Mouse (Mus musculus): ENCODE results near the gene Tmem220. TPM values are rescaled to one million over a fixed set of nuclear protein-coding genes. Genes with fewer than 3 reads are reported as not detected.

Gene Tmem220
- polyA plus RNA-seq, 1 experiment = 0.65 TPM

DNA sequence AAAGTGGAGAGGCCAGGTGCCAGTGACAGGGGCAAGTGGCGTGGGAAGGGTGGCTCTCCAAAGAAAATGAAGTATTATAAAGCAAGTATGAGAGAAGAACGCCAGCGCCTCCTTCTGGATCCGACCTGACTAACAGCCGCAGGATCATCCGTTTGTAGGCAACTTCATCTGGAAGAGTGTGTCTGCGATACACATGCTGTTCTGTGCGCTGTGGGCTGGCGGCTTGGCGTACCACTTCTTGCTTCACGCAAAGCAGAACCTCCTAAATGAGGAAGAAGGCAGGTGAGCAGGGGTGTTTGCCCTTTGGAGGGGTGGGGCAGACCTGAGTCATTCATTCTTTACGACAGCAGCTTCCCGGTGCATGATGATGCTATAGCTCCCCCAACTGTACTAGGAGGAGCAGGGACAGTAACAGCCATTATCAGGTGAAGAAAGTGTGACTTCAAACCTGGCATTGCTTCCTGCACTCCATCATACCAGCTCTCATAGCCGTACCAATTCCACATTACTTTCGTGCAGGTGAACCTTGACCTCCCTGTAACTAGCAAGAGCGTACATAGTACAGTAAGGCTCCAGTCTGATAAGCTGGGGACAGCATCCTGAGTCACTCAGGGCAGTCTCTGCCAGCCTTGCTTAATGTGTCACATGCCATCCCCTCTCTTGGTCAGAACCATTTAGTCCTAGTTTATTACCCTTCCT is 6.1 kb downstream of the Tmem220 start:
- DNase-seq (ENCODE audit: low read depth in 1 of 2, low spot score in 2 of 2) = no peak
- H3K27me3 ChIP-seq (ENCODE audit: control insufficient read depth, insufficient read depth, low read length) = no peaks in the 10 kb centered on the region
- 51% methylated on average over 16 of the region's 16 CpGs for WGBS
- H3K4me1 ChIP-seq (ENCODE audit: control insufficient read depth, insufficient read depth, insufficient read length) = no peaks in the 10 kb centered on the region
- H3K27ac ChIP-seq (ENCODE audit: insufficient read depth, low read length) = no peak overlapping the region
- H3K4me3 ChIP-seq (ENCODE audit: extremely low read depth, insufficient read depth, insufficient read length) = no peak overlapping the region
- H3K36me3 ChIP-seq (ENCODE audit: control insufficient read depth, insufficient read depth, low read length) = no peaks in the 10 kb centered on the region
- TF ChIP-seq POLR2A (IDR thresholded peaks at IDR 0.05; ENCODE audit: low read depth, low read length) (no peak), CTCF (IDR thresholded peaks at IDR 0.05; ENCODE audit: extremely low read depth, insufficient read depth, insufficient read length, insufficient replicate concordance) (no peak)

DNA sequence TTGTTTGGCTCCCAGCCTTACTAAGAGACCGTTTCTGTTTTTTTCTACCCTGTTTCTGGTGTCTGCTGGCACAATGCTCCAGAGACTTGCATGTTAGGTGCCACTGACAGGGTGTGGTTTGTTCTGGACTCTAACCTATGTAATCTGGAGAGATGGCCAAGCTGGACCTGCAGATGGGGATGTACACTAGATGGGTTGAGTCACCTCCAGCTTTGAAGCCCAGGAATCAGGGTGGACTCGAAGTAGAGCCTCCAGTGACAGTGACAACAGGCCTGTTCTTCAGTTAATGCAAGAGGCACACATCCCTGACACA is 6.6 kb downstream of the Tmem220 start:
- H3K27ac ChIP-seq (ENCODE audit: insufficient read depth, low read length) = no peak overlapping the region
- 65% methylated on average over 2 of the region's 2 CpGs for WGBS

GRCm38 (mm10) chr11:67034775-67035485 is 10.0 kb downstream of the Tmem220 start:
- H3K4me3 ChIP-seq (ENCODE audit: extremely low read depth, insufficient read depth, insufficient read length) = no peak overlapping the region
- peaks cover 5% of the 10 kb centered on the region; the same call in 1 of the 2 replicates for H3K36me3 ChIP-seq (ENCODE audit: control insufficient read depth, insufficient read depth, low read length)
- H3K27me3 ChIP-seq (ENCODE audit: control insufficient read depth, insufficient read depth, low read length) = no peaks in the 10 kb centered on the region
- no peak for DNase-seq (ENCODE audit: low read depth in 1 of 2, low spot score in 2 of 2)
- WGBS = 80% methylated on average over 4 of the region's 4 CpGs
- H3K27ac ChIP-seq (ENCODE audit: insufficient read depth, low read length) = no peak overlapping the region
- no peaks in the 10 kb centered on the region for H3K4me1 ChIP-seq (ENCODE audit: control insufficient read depth, insufficient read depth, insufficient read length)
- no peak for TF ChIP-seq CTCF (IDR thresholded peaks at IDR 0.05; ENCODE audit: extremely low read depth, insufficient read depth, insufficient read length, insufficient replicate concordance)
- no peak for TF ChIP-seq POLR2A (IDR thresholded peaks at IDR 0.05; ENCODE audit: low read depth, low read length)

More for the DNA sequence above, 6.6 kb downstream of the Tmem220 start:
- Histone ChIP-seq H3K4me3 (ENCODE audit: extremely low read depth, insufficient read depth, insufficient read length) (no peak overlapping the region), H3K27me3 (ENCODE audit: control insufficient read depth, insufficient read depth, low read length) (no peaks in the 10 kb centered on the region), H3K4me1 (ENCODE audit: control insufficient read depth, insufficient read depth, insufficient read length) (no peaks in the 10 kb centered on the region), H3K36me3 (ENCODE audit: control insufficient read depth, insufficient read depth, low read length) (no peaks in the 10 kb centered on the region)
- DNase-seq (ENCODE audit: low read depth in 1 of 2, low spot score in 2 of 2) = no peak
- no peak for TF ChIP-seq CTCF (IDR thresholded peaks at IDR 0.05; ENCODE audit: extremely low read depth, insufficient read depth, insufficient read length, insufficient replicate concordance)
- TF ChIP-seq POLR2A (IDR thresholded peaks at IDR 0.05; ENCODE audit: low read depth, low read length) = no peak

DNA sequence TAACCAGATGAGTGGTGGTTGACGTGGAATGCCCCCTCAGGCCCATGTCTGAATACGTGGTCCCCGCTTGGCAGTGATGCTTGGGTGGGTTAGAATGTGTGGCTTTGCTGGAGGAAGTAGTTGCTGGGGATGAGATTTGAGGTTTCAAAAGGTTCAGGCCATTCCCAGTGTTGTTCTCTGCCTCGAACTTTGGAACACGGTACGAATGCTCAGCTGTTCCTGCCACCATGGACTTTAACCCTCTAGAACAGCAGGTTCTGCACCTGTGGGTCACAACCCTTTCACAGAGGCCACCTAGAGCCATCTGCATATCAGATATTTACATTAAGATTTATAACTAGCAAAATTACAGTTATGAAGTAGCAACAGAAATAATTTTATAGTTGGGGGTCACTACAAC is 11.3 kb downstream of the Tmem220 start:
- DNase-seq (ENCODE audit: low read depth in 1 of 2, low spot score in 2 of 2) = no peak
- TF ChIP-seq POLR2A (IDR thresholded peaks at IDR 0.05; ENCODE audit: low read depth, low read length) = no peak
- TF ChIP-seq CTCF (IDR thresholded peaks at IDR 0.05; ENCODE audit: extremely low read depth, insufficient read depth, insufficient read length, insufficient replicate concordance) = no peak
- peaks cover 9% of the 10 kb centered on the region for H3K36me3 ChIP-seq (ENCODE audit: control insufficient read depth, insufficient read depth, low read length)
- WGBS = 89% methylated on average over 6 of the region's 6 CpGs
- H3K27me3 ChIP-seq (ENCODE audit: control insufficient read depth, insufficient read depth, low read length) = no peaks in the 10 kb centered on the region
- no peaks in the 10 kb centered on the region for H3K4me1 ChIP-seq (ENCODE audit: control insufficient read depth, insufficient read depth, insufficient read length)
- no peak overlapping the region for H3K4me3 ChIP-seq (ENCODE audit: extremely low read depth, insufficient read depth, insufficient read length)
- H3K27ac ChIP-seq (ENCODE audit: insufficient read depth, low read length) = no peak overlapping the region

DNA sequence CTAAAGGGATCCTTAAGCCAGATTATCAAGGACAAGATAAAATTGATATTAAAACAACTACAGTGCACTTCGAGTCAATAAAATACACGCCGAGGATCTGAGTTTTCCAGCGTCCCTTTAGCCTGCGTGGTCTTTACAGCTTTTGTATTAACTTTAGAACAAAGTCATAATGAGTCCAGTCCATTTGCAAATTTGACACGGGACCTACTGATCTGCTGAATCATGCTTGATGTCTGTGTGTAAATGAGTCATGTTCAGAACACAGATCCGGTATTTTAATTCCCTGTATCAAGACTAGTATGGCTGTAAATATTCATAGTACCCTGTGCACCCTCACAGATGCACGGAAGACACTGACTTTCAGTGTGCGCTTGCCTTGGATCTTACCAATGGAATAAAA is 11.9 kb downstream of the Tmem220 start:
- Histone ChIP-seq H3K4me1 (ENCODE audit: control insufficient read depth, insufficient read depth, insufficient read length) (no peaks in the 10 kb centered on the region), H3K27me3 (ENCODE audit: control insufficient read depth, insufficient read depth, low read length) (no peaks in the 10 kb centered on the region), H3K36me3 (ENCODE audit: control insufficient read depth, insufficient read depth, low read length) (peaks cover 13% of the 10 kb centered on the region), H3K4me3 (ENCODE audit: extremely low read depth, insufficient read depth, insufficient read length) (no peak overlapping the region), H3K27ac (ENCODE audit: insufficient read depth, low read length) (no peak overlapping the region)
- TF ChIP-seq POLR2A (IDR thresholded peaks at IDR 0.05; ENCODE audit: low read depth, low read length) (no peak), CTCF (IDR thresholded peaks at IDR 0.05; ENCODE audit: extremely low read depth, insufficient read depth, insufficient read length, insufficient replicate concordance) (no peak)
- no peak for DNase-seq (ENCODE audit: low read depth in 1 of 2, low spot score in 2 of 2)
- WGBS = 92% methylated on average over 9 of the region's 9 CpGs

DNA sequence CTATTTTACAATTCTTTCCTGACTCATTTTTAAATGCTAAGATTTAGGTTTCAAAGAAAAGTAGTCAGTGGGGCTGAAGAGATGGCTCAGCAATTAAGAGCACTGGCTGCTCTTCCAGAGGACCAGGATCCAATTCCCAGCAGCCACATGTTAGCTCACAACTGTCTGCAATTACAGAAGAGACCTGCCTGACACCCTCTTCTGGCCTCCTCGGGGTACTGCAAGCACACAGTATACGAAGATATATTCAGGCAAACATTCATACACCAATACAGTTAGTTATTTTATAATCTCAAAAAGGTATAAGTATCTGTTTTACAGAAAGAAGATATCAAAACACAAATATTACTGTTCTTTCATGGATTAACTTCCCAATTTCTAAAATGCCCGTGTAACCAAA is 14.8 kb downstream of the Tmem220 start:
- H3K36me3 ChIP-seq (ENCODE audit: control insufficient read depth, insufficient read depth, low read length) = peaks cover 13% of the 10 kb centered on the region
- no peak overlapping the region for H3K4me3 ChIP-seq (ENCODE audit: extremely low read depth, insufficient read depth, insufficient read length)
- H3K27ac ChIP-seq (ENCODE audit: insufficient read depth, low read length) = no peak overlapping the region
- TF ChIP-seq CTCF (IDR thresholded peaks at IDR 0.05; ENCODE audit: extremely low read depth, insufficient read depth, insufficient read length, insufficient replicate concordance) (no peak), POLR2A (IDR thresholded peaks at IDR 0.05; ENCODE audit: low read depth, low read length) (no peak)
- H3K27me3 ChIP-seq (ENCODE audit: control insufficient read depth, insufficient read depth, low read length) = no peaks in the 10 kb centered on the region
- DNase-seq (ENCODE audit: low read depth in 1 of 2, low spot score in 2 of 2) = no peak
- no peaks in the 10 kb centered on the region for H3K4me1 ChIP-seq (ENCODE audit: control insufficient read depth, insufficient read depth, insufficient read length)
- 91% methylated on average over 3 of the region's 3 CpGs for WGBS

DNA sequence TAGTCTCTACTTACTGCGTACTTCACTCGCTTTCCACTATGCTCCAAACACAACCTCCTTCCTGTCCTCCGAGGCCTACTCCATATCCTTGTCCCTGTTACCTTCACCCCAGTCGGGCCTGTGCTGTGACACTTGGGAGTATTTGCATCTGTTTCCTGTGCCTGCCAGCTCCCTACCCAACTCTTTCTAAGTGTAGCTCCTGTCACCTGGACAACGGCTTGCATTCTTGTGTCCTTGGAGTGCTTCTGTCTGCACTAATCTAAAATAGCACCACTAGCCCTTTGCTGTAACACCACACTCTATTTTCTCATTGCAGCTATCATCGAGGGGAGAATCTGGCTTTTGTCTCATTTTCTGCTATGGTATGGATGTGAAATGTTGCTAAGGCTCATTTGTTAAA is 15.5 kb downstream of the Tmem220 start:
- H3K36me3 ChIP-seq (ENCODE audit: control insufficient read depth, insufficient read depth, low read length) = peaks cover 13% of the 10 kb centered on the region

More for the DNA sequence above, 15.5 kb downstream of the Tmem220 start:
- no peak for DNase-seq (ENCODE audit: low read depth in 1 of 2, low spot score in 2 of 2)
- no peaks in the 10 kb centered on the region for H3K27me3 ChIP-seq (ENCODE audit: control insufficient read depth, insufficient read depth, low read length)
- H3K4me3 ChIP-seq (ENCODE audit: extremely low read depth, insufficient read depth, insufficient read length) = no peak overlapping the region
- H3K27ac ChIP-seq (ENCODE audit: insufficient read depth, low read length) = no peak overlapping the region
- no peaks in the 10 kb centered on the region for H3K4me1 ChIP-seq (ENCODE audit: control insufficient read depth, insufficient read depth, insufficient read length)
- WGBS = 95% methylated on average over 6 of the region's 6 CpGs
- TF ChIP-seq POLR2A (IDR thresholded peaks at IDR 0.05; ENCODE audit: low read depth, low read length) (no peak), CTCF (IDR thresholded peaks at IDR 0.05; ENCODE audit: extremely low read depth, insufficient read depth, insufficient read length, insufficient replicate concordance) (no peak)

Data from spleen, adult 2 months (tissue).